Mouse (Mus musculus): ENCODE results near the gene Atp6v1g2. TPM values are rescaled to one million over a fixed set of nuclear protein-coding genes. Genes with fewer than 3 reads are reported as not detected.
A peak's percentile ranks its signal among the peaks of the same experiment; 100 is the strongest.

Atp6v1g2 gene
- 4.1 and 6.9 TPM in 2 replicates for total RNA-seq (2015)
- total RNA-seq (2017) = 1.1 and 2.4 TPM in 2 replicates

GRCm38 (mm10) chr17:35233114-35233980 lies at the start of gene Atp6v1g2:
Gene Atp6v1g2, plus strand, starts transcription at chr17:35233660.
- no peak for ATAC-seq (replicated peaks; ENCODE audit: poor library complexity)

- ATAC-seq (replicated peaks; ENCODE audit: poor library complexity) = peak; percentile 69
Measured at GRCm38 (mm10) chr17:35185639-35186611, 47.5 kb upstream of the Atp6v1g2 start.

DNA sequence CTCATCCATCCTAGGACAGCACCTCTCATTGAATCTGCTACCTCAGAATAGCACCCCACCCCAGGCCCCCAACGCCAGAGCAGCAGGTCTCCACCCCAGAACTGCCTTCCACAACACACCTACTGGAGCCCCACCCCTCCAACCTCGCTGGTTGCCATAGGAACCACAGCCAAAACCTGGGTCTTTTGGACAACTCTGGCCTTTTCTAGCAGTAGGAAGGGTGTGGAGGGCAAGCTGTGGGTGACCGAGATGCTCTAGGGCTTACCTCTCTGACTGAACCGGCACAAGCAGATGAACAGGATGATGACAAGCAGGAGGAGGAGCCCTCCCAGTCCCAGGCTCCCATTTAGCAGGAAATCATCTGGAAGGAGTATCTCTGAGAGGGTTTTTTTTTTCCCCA lies 46.8 kb upstream of the Atp6v1g2 start:
- 0 out of 2 replicates have a peak, but pooled peaks have one; percentile 22 for ATAC-seq (replicated peaks; ENCODE audit: poor library complexity)

- no peak for ATAC-seq (replicated peaks; ENCODE audit: poor library complexity)
Measured at GRCm38 (mm10) chr17:35187345-35187744, 46.1 kb upstream of the Atp6v1g2 start.

GRCm38 (mm10) chr17:35187959-35188610 lies 45.4 kb upstream of the Atp6v1g2 start, which contains the start of gene Lst1:
Gene Lst1, minus strand, starts transcription at chr17:35188439.
- ATAC-seq (replicated peaks; ENCODE audit: poor library complexity) = peak; percentile 32

DNA sequence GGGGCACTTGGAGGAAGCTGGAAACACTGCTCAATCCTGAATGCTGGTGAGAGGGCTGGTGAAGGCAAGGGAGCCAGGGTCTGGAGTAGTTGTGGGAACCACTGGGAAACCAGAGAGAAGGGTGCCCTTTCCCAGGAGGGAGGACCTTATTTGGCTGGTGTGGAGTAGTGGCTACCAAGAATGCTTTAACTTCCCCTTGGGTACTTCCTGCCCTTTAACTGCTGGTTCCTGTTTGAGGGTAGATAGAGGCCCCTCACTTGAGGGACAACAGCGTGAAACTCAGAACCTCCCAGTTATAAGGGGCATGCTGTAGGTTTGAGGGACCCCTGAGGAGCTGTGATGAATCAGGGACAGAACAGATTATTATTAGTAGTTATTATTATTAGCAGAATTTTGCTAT lies 44.3 kb upstream of the Atp6v1g2 start:
- ATAC-seq (replicated peaks; ENCODE audit: poor library complexity) = peak; percentile 33; the same call in 1 of the 2 replicates

DNA sequence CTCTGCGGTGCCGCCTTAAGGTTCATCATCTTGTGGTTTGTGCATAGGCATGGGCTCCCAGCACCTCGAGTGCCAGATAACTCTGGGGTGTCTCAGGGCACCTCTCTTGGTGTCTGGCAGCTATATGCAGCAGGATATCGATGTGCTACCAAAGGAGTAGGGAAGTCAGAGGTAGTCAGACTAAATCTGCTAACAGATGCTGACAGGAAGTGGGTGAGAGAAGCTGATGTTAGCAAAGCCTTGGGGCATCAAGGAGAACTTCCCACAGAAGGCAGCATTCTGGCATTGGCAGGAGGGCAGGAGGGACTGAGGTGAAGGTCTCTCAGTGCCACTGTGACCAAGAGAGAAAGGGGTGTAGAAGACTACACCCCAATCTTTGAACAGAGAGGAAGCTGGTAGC lies 43.4 kb upstream of the Atp6v1g2 start:
- ATAC-seq (replicated peaks; ENCODE audit: poor library complexity) = 0 out of 2 replicates have a peak, but pooled peaks have one; percentile 3

DNA sequence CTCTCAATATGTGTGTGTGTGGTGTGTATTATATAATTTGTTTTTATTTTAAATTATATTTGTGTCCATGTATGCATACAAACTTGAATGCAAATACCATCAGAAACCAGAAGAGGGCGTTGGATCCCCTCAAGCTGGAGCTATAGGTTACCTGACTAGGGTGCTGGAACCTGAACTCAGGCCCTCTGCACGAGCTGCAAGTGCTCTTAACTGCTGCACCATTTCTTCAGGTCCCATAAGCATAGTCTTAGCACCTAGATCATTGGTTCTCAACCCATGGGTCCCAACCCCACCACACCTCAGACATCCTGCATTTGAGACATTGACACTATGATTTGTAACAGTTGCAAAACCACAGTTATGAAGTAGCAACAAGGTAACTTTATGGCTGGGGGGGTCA lies 41.7 kb upstream of the Atp6v1g2 start:
- ATAC-seq (replicated peaks; ENCODE audit: poor library complexity) = no peak

GRCm38 (mm10) chr17:35192924-35193323 lies 40.5 kb upstream of the Atp6v1g2 start:
- peak; percentile 47 for ATAC-seq (replicated peaks; ENCODE audit: poor library complexity)

DNA sequence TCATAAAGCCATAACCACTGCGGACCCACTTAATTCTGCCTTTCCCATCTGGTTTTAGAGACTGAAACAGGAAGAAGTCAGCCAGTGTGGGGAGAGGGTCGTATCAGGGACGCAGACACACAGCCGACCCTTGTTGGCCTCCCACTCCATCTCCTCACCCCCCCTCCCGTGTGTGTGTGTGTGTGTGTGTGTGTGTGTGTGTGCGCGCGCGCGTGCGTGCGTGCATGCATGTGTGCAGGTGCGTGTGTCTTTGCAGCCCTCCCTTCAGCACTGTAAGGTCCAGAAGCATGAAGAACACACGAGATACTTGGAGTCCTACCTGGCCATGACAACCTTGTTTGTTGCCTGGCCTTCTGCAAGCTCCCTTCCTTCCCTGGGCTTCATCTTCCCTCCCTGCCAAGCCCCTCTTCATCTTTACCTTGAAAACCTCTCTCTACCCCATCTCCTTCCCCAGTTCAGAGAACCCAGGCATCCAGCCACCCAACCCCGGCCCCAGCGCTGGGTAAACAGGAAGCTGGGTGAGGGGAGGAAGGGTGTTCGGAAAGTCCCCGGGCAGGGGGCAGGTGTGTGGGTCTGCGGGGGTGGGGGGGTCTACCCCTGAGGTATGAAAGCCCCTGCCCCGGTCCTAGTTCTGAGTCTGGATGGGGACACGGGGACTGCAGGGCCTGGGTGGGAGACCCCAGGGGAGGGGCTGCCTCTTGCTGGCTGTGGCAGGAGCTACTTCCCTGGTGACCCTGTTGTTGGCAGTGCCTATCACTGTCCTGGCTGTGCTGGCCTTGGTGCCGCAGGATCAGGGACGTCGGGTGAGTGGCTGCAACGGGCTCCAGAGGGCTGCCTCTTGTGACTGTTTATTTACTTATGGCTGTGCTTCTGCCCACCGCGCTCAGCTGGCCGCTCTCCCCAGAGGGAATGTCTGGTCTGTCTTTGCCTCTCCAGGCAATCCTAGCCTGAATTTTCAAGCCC lies 39.3 kb upstream of the Atp6v1g2 start, which contains the start of gene Ltb:
Ltb (plus strand) TSS at position 559 of the 963 bp plus-strand sequence.
- no peak for ATAC-seq (replicated peaks; ENCODE audit: poor library complexity)

DNA sequence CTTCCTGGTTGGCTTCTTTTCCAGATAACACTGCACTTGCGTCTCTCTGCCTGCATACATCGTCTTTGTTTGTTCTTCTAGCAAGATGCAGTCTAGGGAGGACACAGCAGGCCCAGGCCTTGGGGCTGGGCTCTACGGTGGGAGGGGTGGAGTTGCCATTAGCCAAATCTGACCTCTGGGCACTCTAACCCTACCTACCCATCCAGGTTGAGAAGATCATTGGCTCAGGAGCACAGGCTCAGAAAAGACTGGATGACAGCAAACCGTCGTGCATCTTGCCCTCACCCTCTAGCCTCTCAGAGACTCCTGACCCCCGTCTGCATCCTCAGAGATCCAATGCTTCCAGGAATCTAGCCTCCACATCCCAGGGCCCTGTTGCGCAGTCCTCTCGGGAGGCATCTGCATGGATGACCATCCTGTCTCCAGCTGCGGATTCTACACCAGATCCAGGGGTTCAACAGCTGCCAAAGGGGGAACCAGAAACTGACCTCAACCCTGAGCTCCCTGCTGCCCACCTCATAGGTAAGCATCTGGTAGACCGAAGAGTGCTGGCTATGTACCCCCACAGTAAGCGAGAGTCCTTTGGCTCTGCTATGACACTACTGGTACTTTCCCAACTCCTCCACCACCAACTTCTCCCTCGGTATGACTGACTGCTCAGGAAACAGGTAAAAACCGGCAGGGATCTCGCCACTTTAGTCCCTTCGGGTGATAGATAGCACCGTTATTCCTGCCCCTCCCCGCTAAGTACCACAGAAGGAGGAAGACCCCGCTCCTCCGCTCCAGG lies 38.4 kb upstream of the Atp6v1g2 start:
- ATAC-seq (replicated peaks; ENCODE audit: poor library complexity) = no peak

DNA sequence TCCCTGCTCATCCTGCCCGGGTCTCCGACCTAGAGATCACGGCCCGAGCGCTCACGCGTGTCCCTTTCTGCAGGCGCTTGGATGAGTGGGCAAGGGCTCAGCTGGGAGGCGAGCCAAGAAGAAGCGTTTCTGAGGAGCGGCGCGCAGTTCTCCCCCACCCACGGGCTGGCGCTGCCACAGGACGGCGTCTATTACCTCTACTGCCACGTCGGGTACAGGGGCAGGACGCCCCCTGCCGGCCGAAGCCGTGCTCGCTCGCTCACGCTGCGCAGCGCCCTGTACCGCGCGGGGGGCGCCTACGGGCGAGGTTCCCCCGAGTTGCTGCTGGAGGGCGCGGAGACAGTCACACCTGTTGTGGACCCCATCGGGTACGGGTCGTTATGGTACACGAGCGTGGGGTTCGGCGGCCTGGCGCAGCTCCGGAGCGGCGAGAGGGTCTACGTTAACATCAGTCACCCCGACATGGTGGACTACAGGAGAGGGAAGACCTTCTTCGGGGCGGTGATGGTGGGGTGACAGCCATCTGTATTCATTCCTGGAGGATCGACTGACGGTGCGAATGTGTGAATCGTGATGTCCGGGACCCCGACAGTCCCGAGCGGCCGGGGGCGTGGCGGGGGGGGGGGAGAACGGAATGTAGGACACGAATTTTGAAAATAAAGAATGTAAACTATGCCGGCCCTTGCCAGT lies 37.7 kb upstream of the Atp6v1g2 start:
- peak; percentile 79 for ATAC-seq (replicated peaks; ENCODE audit: poor library complexity)

DNA sequence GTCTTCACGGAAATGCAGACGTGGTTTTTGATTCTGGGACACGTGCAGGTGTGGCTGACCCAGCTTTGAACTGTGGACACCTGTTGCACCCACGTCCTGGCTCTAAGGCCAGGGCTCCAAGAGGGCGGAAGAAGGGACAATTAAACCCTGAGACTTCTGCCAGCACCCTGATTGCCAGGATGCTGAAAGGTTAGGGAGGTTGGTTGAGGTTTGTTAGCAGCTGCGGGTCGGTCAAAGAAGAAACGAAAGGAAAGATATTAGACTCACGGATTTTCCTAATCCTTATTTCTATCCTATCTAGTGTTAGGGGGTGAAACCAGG lies 37.2 kb upstream of the Atp6v1g2 start:
- no peak for ATAC-seq (replicated peaks; ENCODE audit: poor library complexity)

GRCm38 (mm10) chr17:35197126-35197525 lies 36.3 kb upstream of the Atp6v1g2 start:
- no peak for ATAC-seq (replicated peaks; ENCODE audit: poor library complexity)

- ATAC-seq (replicated peaks; ENCODE audit: poor library complexity) = no peak
Measured at GRCm38 (mm10) chr17:35198029-35198428, 35.4 kb upstream of the Atp6v1g2 start.

- no peak for ATAC-seq (replicated peaks; ENCODE audit: poor library complexity)
Measured at GRCm38 (mm10) chr17:35198946-35199345, 34.5 kb upstream of the Atp6v1g2 start.

GRCm38 (mm10) chr17:35200398-35200797 lies 33.1 kb upstream of the Atp6v1g2 start:
- ATAC-seq (replicated peaks; ENCODE audit: poor library complexity) = peak; percentile 83

DNA sequence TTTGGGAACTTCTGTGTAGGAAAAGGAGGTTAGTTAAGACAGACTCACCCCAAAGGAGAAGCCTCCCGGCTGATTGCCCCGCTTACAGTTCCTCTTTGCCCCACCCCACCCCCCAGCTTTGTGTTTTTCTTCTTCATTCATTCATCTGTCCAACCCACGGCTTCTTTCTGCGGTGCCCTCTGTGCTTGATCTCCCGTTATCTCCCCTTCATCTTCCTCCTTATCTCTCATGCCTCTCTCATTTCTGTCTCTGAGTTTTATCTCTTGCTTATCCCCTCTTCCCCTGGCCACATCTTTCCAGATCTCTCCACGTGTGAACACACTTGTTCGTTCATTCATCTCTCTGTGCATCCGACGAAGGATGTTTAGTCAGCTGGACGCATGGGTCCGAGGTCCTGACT lies 32.3 kb upstream of the Atp6v1g2 start:
- ATAC-seq (replicated peaks; ENCODE audit: poor library complexity) = no peak

All from megakaryocyte progenitor cell, adult 5-6 weeks (primary cell).